Mouse (Mus musculus) left cerebral cortex, postnatal 25 days (tissue): ENCODE results near the gene Prss41. TPM values are rescaled to one million over a fixed set of nuclear protein-coding genes. Genes with fewer than 3 reads are reported as not detected.
A peak's percentile ranks its signal among the peaks of the same experiment; 100 is the strongest.

Source experiments
- DNase-seq, 2 experiments: peaks; one replicate each; pipeline ENCODE4 v3.0.0; 2022; ENCODE audit warnings: low spot score in 2 of 2, mixed read lengths in 1 of 2
- intact Hi-C: fragments of 180-260 bp; cut with DNase I; formaldehyde crosslinking; loops from one replicate; pipeline ENCODE4 v1.15.1; 2025
- total RNA-seq, 2 experiments: library from RNA; stranded (reverse); gene quantifications; 2 replicates each; pipeline ENCODE4 v1.2.3; 2021

Gene Prss41
- total RNA-seq, 2 experiments from 2014 or later: 1.1 to 2.3 TPM

DNA sequence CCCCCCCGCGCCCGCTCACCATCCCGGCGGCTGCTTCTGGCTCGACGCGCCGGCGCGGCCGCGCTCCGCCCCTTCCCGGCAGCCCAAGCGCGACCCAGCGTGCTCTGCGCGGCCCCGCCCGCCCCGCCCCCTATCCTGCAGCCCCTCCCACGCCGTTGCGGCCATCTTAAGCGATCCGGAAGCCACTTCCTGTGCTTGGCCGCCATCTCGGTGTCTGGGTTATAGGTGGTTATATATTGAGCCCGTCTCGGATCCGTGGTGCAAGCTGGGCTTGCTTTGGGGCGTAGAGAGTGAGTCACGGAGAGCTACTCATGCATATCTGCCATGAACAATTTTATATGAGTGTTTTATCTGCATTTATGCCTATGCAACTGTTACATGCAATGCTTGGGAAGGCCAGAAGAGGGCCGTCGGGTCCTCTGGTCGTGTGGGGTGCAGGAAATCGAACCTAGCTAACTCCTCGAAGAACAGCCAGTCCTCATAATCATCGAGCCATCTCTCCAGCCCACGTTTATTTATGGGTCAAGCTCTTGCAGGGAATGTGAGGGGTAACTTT lies 14.8 kb downstream of the Prss41 start, which contains the start of gene Elob:
TSS of gene Elob (minus strand) at position 73 of the 556 bp plus-strand sequence.
- peak; percentile 90 to 93 for DNase-seq
- intact Hi-C loops: loop anchor here (2.0 kb wide), 2 partner anchors 26 to 58 kb away; partner anchors contain the start of gene Flywch1

DNA sequence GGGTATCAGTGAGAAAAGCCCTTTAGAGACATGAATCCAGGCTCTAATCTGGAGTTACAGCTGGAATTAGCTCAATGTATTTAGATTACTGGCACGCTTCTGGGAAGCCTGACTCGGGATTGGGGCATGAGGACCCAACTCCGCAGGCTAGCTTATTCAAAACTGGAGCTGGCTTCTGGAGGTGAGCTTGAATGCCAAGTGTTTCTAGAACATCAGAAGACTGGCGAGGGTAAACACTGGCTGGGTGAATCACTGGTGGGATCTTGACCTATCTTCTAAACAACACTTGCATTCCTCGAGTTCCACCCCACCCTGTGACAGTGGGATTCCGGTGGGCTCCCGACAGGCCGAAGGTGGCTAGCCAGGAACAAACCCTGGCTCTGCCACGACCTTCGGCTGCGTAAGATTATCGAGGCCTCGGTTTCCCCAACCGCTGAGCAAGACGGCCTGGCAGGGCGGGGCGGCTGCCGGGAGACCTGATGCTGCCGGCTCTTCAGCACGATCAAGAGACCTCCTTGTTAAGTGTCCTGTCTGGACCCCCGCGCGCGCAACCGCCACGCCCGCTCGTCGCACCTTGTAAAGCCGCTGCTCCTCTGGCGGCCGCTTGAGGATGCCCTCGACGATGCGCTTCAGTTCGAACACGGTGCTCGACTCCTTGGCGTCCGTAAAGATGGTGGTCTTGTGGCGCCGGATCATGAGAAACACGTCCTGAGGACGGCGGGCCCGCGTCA lies 15.5 kb downstream of the Prss41 start:
- intact Hi-C loops: loop anchor here (2.0 kb wide), 2 partner anchors 26 to 58 kb away; partner anchors contain the start of gene Flywch1

DNA sequence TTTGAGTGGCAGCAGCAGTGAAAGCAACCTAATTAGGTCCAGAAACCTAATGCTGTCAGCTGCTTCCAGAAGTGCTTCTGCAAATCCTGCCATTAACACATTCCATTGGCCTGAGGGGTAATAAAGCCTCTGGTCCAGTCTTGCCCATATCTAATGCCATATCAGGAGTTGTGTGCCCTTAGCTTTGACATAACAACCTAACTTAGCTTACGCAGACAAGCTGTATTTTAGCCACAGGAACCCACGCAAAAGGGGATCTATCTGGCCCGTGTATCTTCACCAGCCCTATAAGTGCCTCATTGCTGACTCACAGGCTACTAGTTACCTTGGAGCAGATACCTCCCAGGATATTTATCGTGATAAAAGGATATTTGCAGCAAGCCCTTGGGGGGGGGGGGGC lies 18.4 kb downstream of the Prss41 start:
- DNase-seq: no peak
- intact Hi-C loops: no loop called here

More for the DNA sequence above, 15.5 kb downstream of the Prss41 start:
- DNase-seq: peak; percentile 58 to 73

DNA sequence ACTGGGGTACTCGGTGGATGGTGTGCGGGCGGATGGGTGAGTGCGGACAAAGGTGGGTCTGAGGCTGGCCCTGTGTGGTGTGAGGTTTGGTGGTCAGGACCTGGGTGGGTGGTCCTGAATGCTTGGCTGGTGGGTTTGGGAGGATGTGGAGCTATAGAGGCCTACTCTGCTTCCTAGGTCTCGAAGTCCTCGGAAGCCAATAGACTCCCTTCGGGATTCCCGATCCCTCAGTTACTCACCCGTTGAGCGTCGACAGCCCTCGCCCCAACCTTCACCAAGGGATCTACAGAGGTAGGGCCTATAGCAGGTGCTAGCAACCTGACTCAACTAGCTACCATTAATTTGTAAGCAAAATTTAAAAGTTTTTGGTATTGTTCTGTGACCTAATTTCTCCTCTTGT lies 20.4 kb downstream of the Prss41 start:
- DNase-seq: no peak
- intact Hi-C loops: no loop called here

DNA sequence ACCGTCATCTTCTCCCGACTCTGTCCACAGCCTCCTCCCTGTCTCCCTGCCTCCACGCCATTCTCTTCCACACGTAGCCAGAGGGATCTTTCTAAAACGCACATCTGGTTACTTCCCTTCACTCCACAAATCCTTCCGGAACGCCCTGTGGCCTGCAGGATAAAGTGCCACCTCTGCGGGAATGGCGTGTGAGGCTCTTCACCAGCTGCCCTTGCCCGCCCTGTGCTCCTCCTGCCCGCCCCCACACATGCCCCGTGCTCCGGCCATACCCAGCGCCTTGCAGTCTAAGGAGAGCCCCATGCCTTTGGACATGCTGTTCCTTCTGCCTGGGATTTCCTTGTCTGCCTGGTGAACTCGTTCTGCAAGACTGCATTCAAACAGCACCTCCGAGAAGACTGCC lies 21.0 kb downstream of the Prss41 start:
- intact Hi-C loops: no loop called here
- DNase-seq: no peak

DNA sequence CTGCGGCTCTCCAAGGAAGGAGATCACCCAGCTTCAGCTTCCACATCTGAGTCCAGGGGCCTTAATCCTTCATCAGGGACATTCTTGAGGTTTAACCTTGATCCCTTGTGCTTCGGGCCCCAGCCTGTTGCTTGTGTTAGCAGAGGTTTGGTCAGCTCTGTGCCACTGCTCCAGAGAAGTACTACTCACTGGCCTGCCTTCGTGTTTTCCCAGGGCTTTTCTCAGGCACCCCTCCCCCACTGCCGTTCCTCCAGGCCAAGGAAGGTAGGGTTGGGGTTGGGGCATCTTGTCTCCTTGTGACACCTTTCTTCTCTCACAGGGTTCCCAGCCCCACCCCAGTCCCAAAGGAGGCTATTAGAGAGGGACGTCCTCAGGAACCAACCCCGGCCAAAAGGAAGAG lies 21.9 kb downstream of the Prss41 start:
- DNase-seq: no peak

DNA sequence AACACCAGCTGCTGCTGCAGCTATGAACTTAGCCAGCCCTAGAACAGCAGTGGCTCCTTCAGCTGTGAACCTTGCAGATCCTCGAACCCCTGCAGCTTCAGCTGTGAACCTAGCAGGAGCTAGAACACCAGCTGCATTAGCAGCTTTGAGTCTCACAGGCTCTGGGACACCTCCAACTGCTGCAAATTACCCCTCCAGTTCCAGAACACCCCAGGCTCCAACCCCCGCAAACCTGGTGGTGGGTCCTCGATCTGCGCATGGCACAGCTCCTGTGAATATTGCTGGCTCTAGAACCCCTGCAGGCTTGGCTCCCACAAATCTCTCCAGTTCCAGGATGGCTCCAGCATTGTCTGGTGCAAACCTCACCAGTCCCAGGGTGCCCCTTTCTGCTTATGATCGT lies 23.2 kb downstream of the Prss41 start:
- DNase-seq: no peak
- intact Hi-C loops: no loop called here

More for the DNA sequence above, 21.9 kb downstream of the Prss41 start:
- intact Hi-C loops: no loop called here

DNA sequence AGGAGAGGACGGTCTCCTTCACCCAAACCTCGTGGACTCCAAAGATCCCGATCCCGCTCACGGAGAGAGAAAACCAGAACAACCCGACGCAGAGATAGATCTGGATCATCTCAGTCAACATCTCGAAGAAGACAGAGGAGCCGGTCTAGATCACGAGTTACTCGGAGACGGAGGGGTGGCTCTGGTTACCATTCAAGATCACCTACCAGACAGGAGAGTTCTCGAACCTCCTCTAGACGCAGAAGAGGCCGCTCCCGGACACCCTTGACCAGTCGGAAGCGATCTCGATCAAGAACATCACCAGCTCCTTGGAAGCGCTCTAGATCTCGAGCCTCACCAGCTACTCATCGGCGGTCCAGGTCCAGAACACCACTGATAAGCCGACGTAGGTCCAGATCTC lies 24.7 kb downstream of the Prss41 start:
- no peak for DNase-seq
- intact Hi-C loops: no loop called here

DNA sequence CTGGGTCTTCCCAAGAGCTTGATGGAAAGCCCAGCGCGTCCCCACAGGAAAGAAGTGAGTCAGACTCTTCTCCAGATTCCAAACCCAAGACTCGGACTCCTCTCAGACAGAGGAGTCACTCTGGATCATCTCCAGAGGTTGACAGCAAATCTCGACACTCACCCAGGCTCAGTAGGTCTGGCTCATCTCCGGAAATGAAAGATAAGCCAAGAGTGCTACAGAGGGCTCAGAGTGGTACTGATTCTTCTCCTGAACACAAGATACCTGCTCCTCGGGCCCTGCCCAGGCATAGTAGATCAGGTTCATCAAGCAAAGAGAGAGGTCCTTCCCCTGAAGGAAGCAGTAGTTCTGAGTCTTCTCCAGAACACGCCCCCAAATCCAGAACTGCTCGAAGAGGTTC lies 25.4 kb downstream of the Prss41 start:
- DNase-seq: no peak
- intact Hi-C loops: no loop called here

DNA sequence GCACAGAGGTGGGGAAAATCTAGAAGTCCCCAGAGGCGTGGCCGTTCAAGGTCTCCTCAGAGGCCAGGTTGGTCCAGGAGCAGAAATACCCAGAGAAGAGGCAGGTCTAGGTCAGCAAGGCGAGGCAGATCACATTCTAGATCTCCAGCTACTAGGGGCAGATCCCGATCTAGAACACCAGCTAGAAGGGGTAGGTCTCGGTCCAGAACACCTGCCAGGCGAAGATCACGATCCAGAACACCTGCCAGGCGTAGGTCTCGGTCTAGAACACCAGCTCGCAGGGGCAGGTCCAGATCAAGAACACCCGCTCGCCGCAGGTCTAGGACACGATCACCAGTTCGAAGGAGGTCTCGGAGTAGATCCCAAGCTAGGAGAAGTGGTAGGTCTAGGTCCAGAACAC lies 28.3 kb downstream of the Prss41 start:
- intact Hi-C loops: no loop called here
- no peak for DNase-seq

DNA sequence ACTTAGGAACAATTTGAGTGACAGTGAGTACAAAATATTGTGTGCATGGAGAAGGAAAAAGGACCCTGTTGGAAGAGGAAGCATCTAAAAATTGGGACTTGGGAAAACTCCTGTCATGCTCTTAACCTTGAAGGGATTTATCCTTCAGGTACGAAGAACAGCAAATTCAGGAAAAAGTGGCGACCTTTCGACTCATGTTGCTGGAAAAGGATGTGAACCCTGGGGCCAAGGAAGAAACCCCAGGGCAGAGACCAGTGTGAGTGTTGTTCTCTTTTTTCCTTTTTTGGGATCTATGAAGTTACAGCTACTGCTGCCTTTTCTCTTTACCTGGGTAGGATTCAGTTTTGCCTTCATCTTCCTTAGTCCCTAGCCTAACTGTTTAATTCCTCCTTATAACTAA lies 36.1 kb downstream of the Prss41 start:
- intact Hi-C loops: no loop called here
- no peak for DNase-seq

DNA sequence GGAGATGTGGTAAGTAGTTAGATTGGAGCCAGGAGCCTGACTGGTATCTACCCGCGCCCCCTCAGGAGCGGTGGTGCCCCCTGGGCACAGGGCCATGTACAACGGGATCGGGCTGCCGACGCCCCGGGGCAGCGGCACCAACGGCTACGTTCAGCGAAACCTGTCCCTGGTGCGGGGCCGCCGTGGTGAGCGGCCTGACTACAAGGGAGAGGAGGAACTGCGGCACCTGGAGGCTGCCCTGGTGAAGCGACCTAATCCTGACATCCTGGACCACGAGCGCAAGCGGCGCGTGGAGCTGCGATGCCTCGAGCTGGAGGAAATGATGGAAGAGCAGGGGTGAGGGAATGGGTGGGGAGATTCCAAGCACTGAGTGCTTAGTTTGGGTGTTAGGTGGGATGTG lies 37.1 kb downstream of the Prss41 start:
- intact Hi-C loops: no loop called here
- peak in 1 of 2 experiments; percentile 47 for DNase-seq

DNA sequence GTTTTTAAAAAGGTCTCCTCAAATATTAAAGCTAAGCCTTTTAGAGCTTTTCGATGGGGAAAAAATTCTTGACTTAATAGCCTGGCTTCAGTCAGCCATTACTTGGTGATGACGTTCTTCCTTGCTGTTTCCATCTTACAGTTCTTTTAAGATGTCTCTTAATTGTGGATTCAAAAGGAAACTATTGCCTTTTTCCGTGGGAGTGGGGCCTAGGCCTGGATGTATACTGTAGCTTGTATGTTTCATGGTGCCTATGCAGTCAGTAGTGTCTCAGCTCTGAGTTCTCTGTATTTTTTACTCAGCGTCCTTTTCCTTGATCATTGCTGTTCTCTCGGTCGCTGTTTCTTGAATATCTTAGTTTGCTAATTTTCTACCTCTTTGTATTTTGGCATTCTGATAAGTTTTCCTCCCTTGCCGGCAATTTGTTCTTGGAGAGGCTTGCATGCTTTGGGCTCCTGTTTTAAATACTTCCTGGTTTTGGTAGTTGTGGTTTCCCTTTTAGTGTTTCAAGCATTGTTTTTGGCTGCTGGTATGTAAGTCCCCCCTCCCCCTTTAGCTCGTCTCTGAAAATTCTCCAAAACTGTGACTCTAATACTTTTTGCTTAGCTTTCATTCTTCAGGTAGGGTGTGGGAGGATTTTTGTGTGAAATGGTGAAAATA lies 39.4 kb downstream of the Prss41 start:
- intact Hi-C loops: no loop called here
- no peak for DNase-seq

DNA sequence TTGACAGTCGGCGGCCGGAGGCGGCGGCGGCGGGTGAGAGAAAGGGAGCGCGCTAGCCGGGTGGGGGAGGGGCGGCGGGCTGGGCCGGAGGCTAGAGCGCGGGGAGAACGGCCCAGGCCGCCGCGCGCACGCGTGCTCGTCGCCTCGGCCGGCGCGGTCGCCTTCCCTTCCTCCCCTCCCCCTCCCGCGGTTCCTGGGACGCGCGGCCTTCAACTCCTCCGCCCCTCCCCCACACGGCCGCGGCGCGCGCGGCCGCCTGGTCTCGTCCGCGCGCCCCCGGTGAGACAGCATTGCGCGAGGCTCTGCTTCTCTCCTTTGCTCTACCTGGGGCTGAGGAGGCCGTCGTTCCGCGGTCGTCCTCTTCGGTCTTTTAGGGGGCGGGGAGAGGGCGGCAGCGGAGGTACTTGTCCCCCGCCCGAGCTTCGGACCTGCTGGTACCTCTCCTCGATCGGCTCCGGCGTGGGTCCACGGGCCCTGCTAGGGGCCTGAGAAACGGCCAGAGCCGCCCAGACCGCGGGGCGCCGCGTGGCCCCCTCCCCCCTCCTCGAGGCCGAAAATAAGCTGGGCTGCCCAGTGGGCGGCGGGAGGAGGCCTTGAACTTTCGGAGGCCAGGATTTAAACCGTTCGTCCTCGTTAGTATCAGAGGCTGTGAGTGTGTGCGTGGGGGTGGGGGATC lies 40.5 kb downstream of the Prss41 start:
- intact Hi-C loops: loop anchor here (2.0 kb wide), 2 partner anchors 17 to 25 kb away; partner anchors contain the start of genes Elob and Flywch2
- DNase-seq: peak; percentile 62 to 73

DNA sequence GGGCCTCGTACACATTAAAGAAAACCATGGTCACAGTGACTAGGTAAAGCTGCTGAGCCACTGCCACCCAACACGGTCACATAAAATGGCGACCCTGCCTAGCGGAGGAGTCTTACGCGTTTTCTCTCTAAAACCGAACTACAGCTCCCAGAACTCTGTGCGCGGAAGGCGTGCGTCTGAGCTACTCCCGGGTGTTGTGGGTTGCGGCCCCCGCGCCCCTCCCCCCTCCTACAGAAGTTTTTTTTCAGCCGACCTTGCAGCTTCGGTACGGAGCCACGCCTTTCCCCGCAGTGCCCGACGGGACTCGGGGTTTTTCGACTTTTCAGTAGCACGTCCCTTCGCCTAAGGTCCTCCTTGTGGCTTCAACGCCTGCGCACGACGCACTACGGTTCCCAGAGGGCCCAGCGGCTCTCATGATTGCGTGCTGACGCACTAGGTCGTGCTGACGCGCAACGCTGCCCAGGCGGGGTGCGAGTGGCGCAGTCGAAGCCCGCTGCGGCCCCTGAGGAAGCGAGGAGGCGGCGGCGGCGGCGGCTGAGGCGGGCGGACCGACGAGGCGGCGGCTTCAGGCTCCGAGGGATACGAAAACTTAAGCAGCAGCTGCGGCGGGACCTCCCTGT lies 41.1 kb downstream of the Prss41 start:
- intact Hi-C loops: loop anchor here (2.0 kb wide), 2 partner anchors 16 to 26 kb away; partner anchors contain the start of genes Elob and Flywch2
- DNase-seq: peak; percentile 98 to 100

DNA sequence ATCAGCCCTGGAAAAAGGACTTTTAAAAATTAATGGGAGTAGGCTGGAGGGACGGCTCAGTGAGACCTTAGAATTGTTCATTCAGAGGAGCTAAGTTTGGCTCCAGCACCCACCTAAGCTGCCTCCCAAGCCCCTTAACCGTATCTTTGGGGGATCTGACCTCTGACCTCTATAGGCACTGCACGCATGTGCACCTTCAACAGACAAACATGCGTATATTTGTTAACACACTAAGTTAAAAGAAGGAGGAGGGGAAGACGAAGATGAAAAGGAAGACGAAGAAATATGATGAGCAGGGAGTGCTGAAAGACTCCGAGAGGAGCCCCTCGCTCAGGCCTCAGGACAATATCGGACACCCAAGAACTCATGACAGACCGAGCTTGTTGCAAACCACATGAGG lies 42.3 kb downstream of the Prss41 start:
- intact Hi-C loops: loop anchor here (2.0 kb wide), 2 partner anchors 15 to 27 kb away; partner anchors contain the start of genes Elob and Flywch2
- DNase-seq: no peak

DNA sequence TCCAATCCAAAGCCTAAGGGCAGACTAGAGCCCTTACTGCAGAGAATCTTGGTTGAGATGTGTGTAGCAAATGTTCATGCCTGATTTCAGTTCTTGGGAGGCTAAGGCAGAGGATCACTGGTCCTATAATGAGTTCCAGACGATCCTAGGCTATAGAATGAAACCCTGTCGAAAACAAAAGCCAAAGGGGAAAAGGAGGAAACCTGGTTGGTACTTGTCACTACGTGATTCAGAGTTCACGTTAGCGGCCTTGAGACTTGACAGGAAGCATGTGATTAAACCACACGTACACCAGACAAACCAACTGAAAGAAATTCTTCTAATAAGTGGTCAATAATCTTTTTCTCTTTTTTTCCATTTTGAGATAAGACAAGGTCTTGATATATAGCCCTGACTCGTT lies 46.7 kb downstream of the Prss41 start:
- intact Hi-C loops: no loop called here
- no peak for DNase-seq

DNA sequence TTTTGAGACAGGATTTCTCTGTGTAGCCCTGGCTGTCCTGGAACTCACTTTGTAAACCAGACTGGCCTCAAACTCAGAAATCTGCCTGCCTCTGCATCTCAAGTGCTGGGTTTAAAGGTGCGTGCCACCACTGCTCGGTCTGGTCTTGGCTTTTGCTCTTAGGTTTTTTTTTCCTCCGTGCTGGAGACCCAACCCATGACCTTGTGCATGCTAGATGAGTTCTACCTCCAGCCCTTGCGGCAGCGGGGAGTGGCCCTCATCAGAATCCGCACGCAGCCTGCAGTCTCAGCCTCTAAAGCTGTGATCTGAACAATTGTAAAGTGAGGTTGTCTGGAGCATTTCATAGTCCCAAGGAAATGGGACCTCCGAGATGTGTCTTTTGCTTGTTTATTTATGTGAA lies 48.6 kb downstream of the Prss41 start:
- DNase-seq: no peak

DNA sequence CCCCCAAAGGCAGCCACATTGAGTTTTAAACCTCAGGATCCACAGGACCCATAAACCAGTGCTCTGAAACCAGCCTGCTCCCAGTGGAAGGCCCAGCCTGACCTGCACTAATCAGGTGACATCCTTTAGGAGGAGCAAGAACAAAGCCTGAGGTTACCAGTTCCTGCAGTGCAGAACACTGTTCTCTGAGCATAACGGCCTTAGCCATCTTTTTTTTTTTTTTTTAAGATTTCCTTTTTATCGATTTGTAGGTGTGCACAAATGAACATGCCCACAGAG lies 53.0 kb downstream of the Prss41 start:
- peak in 1 of 2 experiments; percentile 31 for DNase-seq
- intact Hi-C loops: no loop called here

More for the DNA sequence above, 48.6 kb downstream of the Prss41 start:
- intact Hi-C loops: no loop called here
